Mouse (Mus musculus) kidney, embryonic 15.5 days (tissue): Measurements from ENCODE around the gene Wbp2. TPM values are rescaled to one million over a fixed set of nuclear protein-coding genes. Genes with fewer than 3 reads are reported as not detected.
"Not testable (repeated sequence)": the region's sequence is repeated elsewhere in the genome, so short reads cannot be mapped to it uniquely, and the experiment has no call there.

ENCODE experiments used
- ATAC-seq: fragments of 200-750 bp; cut with Nextera tagmentation; replicated peaks from 2 replicates; pipeline ENCODE4 v1.8.0; 2017; ENCODE audit warnings: moderate TSS enrichment; ENCODE audit not compliant: low FRiP score
- H3K27ac ChIP-seq: fragments of 300-500 bp; sonication (generic); 2 replicates; pipeline ENCODE4 v1.5.1; 2015; ENCODE audit warnings: mild to moderate bottlenecking, inconsistent platforms
- H3K27me3 ChIP-seq: fragments of 300-500 bp; sonication (generic); 2 replicates; pipeline ENCODE4 v1.6.1; 2015; ENCODE audit warnings: inconsistent platforms
- H3K36me3 ChIP-seq: fragments of 300-500 bp; sonication (generic); 2 replicates; pipeline ENCODE4 v1.6.1; 2015; ENCODE audit warnings: inconsistent platforms
- H3K4me1 ChIP-seq: fragments of 300-500 bp; sonication (generic); 2 replicates; pipeline ENCODE4 v1.6.1; 2015; ENCODE audit warnings: inconsistent platforms
- H3K4me2 ChIP-seq: fragments of 300-500 bp; sonication (generic); 2 replicates; pipeline ENCODE4 v1.6.1; 2015; ENCODE audit warnings: moderate library complexity, mild to moderate bottlenecking, inconsistent platforms
- H3K4me3 ChIP-seq: fragments of 300-500 bp; sonication (generic); replicated peaks from 2 replicates; pipeline ENCODE4 v1.5.1; 2015; ENCODE audit warnings: mild to moderate bottlenecking, inconsistent platforms
- H3K9ac ChIP-seq: fragments of 300-500 bp; sonication (generic); 2 replicates; pipeline ENCODE4 v1.6.1; 2015; ENCODE audit warnings: mild to moderate bottlenecking, inconsistent platforms
- H3K9me3 ChIP-seq: fragments of 300-500 bp; sonication (generic); replicated peaks from 2 replicates; pipeline ENCODE4 v1.6.1; 2016; ENCODE audit warnings: inconsistent platforms
- WGBS: fragments of 180-500 bp; shearing (Covaris S2); methylation state at CpG from one replicate; pipeline ENCODE4 v1.1.7; 2015; ENCODE audit warnings: mixed read lengths; 5-methylcytosine and 5-hydroxymethylcytosine counted together
- polyA plus RNA-seq: library from polyadenylated mRNA; unstranded; fragments of >200 nt; fragmentation: Nextera tagmentation; extraction: Ambion mirVana; gene quantifications from 2 replicates; pipeline ENCODE4 v1.2.1, GENCODE M21; 2015

The Wbp2 gene
- polyA plus RNA-seq, 1 experiment from 2014 or later, result 101 TPM

DNA sequence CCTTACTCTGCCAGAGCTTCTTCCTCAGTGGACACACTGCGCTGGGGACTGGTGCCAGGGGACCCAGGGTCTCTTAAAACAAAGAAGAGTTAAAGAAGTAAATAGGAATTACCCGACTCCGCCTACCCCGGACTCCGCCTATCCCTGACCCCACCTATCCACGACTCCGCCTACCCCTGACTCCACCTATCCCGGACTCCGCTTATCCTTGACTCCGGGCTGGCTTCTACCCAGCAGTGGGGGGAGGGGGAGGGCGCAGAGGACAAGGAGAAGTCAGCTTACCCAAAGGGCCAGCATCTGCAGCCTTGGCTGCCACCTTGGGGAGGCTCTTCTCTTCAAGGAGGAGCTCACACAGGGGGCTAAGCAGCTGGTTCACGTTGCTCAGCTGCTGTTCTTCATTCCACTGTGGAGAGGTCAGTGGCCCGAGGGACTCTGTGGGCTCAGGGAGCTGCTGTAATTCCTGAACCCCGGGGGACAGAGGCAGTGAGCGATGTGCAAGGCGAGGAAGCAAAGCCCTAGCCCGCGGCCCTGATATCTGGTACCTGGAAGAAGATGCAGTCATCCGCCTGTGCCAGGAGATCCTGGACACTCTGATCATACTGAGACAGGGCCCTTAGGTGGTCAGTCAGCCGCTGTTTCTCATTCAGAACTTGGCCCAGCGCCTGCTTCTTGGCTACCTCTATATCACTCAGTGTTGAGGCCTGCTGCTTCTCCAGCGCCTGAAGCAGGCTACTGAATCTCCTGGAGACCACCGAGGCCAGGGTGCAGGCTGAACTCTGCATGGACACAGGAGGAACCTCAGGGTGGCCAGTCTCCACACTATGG, 40.6 kb upstream of the Wbp2 start, which contains the start of gene Trim47:
Gene Trim47 (minus strand): TSS at position 55 of the 825 bp plus-strand sequence.
- ATAC-seq, result peak; percentile 49

DNA sequence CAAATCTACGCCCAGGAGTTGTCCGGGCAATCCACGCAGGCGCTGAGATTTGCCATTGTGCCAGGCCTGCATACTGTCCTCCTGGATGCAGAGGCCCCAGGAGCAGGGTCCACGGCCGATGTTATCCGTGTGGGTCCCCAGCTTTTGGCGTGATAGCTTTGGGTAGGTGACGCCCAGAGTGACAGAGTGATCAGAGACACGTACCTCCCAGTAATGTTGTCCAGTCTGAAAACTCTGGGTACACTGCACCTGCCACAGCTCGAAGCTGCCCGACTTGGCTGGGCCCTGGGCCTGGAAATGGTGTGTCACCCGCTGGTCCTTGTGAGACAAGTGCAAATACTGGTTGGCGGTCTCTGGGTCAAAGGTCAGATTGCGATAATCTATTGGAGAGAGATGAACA, 39.5 kb upstream of the Wbp2 start:
- no peak for ATAC-seq
- Histone ChIP-seq H3K4me3 (no peak overlapping the region), H3K9me3 (no peaks in the 10 kb centered on the region), H3K36me3 (peaks cover 25% of the 10 kb centered on the region), H3K4me2 (no peak overlapping the region), H3K27ac (no peak overlapping the region), H3K4me1 (peaks cover 42% of the 10 kb centered on the region), H3K27me3 (no peaks in the 10 kb centered on the region), H3K9ac (no peak overlapping the region)
- WGBS, result 93% methylated on average over 15 of the region's 15 CpGs

More for the DNA sequence above, 40.6 kb upstream of the Wbp2 start, which contains the start of gene Trim47:
- 31% methylated on average over 23 of the region's 23 CpGs for WGBS
- peak within 1 kb of the TSS; percentile 25 for H3K4me3 ChIP-seq
- peak within 1 kb of the TSS; percentile 27; the same call in 1 of the 2 replicates for H3K9ac ChIP-seq
- H3K4me1 ChIP-seq, result peaks cover 51% of the 10 kb centered on the region
- peak within 1 kb of the TSS; percentile 64 for H3K27ac ChIP-seq
- H3K9me3 ChIP-seq, result no peaks in the 10 kb centered on the region
- H3K36me3 ChIP-seq, result peaks cover 31% of the 10 kb centered on the region
- H3K27me3 ChIP-seq, result no peaks in the 10 kb centered on the region
- H3K4me2 ChIP-seq, result peak within 1 kb of the TSS; percentile 50

DNA sequence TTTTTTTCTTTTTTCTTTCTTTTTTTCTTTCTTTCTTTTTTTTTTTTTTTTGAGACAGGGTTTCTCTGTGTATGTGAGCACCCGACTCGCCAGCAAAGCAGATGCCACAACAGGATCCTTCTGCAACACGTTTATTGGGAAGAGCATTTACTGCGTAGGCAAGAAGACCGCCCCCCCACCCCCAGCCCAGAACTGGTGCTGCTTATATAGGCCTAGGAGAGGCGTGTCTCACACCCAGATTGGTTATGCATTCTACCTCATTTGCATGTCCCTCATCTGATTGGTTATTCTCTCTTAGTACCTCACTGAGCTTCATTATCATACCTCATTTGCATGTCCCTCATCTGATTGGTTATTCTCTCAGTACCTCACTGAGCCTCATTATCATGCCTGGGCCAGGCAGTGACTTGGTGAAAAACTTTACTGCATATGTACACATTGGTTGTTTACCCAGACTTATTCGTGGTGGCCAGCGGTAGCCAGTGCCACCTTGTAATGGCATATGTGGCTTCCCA, 35.0 kb upstream of the Wbp2 start:
- peaks cover 25% of the 10 kb centered on the region for H3K36me3 ChIP-seq
- not testable (repeated sequence) for H3K27me3 ChIP-seq, H3K9ac ChIP-seq, H3K4me1 ChIP-seq, H3K4me3 ChIP-seq, ATAC-seq, H3K27ac ChIP-seq, H3K9me3 ChIP-seq, H3K4me2 ChIP-seq
- WGBS, result 93% methylated on average over 8 of the region's 8 CpGs

DNA sequence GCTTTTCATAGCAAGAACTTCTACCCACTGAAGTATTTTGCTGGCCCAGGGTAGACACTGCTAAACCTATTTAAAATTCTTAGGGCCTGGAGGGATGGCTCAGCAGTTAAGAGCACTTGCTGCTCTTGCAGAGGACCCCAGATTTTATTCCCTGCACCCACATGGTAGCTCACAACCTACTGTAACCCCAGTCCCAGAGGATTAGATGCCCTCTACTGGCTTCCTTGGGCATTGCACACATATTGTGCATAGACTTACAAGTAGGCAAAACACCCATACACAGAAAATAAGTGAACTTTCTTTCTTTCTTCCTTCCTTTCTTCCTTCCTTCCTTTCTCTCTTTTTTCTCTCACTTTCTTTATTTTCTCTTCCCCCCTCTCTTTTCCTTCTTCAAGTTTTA, 31.0 kb upstream of the Wbp2 start:
- no peak for ATAC-seq

DNA sequence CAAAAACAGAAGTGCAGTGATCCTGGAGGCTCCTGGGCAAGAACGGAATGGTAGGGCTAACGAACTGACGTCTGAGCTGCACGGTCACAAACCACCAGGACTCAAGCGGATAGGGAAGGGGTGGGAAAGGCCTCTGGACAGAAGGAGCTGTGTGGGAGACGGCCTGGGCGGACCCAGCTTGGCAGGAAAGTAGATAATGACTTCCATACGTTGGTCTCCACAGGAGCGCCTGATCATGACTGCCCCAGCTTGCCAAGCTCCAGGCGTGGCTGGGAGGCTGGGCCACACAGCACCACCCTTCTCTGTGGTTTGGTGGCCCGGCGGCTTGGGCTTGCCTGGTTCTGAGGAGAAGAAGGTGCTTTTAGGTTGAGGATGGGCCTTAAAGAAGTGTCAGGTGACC, 30.4 kb upstream of the Wbp2 start:
- Histone ChIP-seq H3K27me3 (no peaks in the 10 kb centered on the region), H3K36me3 (peaks cover 4% of the 10 kb centered on the region), H3K9me3 (no peaks in the 10 kb centered on the region), H3K4me3 (no peak overlapping the region), H3K4me1 (no peaks in the 10 kb centered on the region), H3K27ac (no peak overlapping the region), H3K9ac (no peak overlapping the region), H3K4me2 (no peak overlapping the region)
- 61% methylated on average over 12 of the region's 12 CpGs for WGBS
- ATAC-seq, result no peak

More for the DNA sequence above, 31.0 kb upstream of the Wbp2 start:
- no peak overlapping the region for H3K9ac ChIP-seq
- no peak overlapping the region for H3K27ac ChIP-seq
- H3K9me3 ChIP-seq, result no peaks in the 10 kb centered on the region
- no peak overlapping the region for H3K4me3 ChIP-seq
- H3K4me2 ChIP-seq, result no peak overlapping the region
- H3K4me1 ChIP-seq, result no peaks in the 10 kb centered on the region
- H3K27me3 ChIP-seq, result no peaks in the 10 kb centered on the region
- peaks cover 9% of the 10 kb centered on the region for H3K36me3 ChIP-seq

DNA sequence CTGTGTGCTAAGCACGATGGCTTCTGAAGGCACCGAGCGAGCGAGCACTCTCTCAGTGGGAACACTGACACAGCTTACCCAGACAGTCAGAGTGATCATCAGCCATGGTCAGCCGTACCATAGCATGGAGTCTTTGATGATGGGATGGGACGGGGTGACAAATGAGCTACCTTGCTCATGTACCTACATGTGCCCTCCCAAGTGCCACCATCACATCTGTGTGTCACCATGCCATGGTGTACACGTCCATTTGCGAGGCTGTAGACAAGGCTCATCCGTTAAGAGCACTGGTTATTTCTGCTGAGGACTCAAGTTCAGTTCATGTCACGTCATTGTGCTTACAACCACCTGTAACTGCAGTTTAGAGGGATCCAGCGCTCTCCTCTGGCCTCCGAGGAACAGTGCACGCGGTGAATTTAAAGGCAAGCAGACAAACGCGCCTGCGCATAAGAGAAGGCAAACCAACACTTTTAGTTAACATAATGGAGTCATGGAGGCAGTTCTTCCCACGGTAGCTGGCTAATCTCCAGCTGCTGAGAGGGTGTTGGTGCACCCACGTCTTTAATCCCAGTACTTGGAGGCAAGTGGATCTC, 24.9 kb upstream of the Wbp2 start:
- Histone ChIP-seq H3K9me3 (no peaks in the 10 kb centered on the region), H3K9ac (no peak overlapping the region), H3K27ac (no peak overlapping the region), H3K4me1 (peaks cover 41% of the 10 kb centered on the region), H3K27me3 (peaks cover 49% of the 10 kb centered on the region), H3K4me2 (no peak overlapping the region), H3K36me3 (no peaks in the 10 kb centered on the region), H3K4me3 (no peak overlapping the region)
- no peak for ATAC-seq
- WGBS, result 89% methylated on average over 19 of the region's 19 CpGs

DNA sequence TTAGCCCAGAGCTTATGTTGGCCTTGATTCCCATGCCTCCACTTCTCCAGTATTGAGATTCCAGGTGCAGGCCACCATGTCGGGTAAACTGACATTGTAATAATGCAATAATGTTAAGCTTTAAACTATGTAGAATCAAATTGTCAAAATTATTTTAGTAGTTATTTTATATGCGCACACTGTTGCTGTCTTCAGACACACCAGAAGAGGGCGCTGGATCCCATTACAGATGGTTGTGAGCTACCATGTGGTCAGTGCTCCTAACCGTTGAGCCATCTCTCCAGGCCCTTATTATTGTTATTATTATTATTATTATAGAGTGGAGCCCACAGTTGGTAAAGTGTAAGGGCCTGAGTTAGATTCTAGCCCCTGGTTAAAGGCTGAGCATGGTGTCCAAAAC, 24.3 kb upstream of the Wbp2 start:
- 82% methylated on average over 4 of the region's 4 CpGs for WGBS

DNA sequence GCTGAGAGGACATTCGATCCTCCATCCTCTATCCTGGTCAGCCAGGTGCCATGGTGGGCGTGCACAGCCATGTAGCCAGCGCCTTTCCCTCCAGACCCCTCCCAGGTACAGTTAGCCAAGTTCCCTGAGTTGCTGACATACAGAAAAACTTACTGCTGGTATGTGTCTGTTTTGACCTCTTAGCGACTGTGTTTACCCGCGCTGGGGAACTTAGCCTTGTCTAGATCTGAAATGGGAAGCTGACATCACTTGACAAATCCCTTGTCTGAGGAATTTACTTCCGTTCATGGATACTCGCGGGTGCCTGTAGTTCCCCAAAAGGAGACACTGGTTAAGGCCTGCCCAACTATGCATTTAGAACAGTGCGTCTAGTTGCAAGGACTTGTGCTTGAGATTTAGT, 23.7 kb upstream of the Wbp2 start:
- peaks cover 53% of the 10 kb centered on the region for H3K4me1 ChIP-seq
- peak overlapping the region; percentile 56; the same call in 1 of the 2 replicates for H3K9ac ChIP-seq
- H3K9me3 ChIP-seq, result no peaks in the 10 kb centered on the region
- H3K27ac ChIP-seq, result peak overlapping the region; percentile 66
- ATAC-seq, result no peak
- peak overlapping the region; percentile 57 for H3K4me3 ChIP-seq
- no peaks in the 10 kb centered on the region for H3K36me3 ChIP-seq
- peak overlapping the region; percentile 64 for H3K4me2 ChIP-seq
- H3K27me3 ChIP-seq, result peaks cover 50% of the 10 kb centered on the region
- 22% methylated on average over 10 of the region's 10 CpGs for WGBS

More for the DNA sequence above, 24.3 kb upstream of the Wbp2 start:
- no peak overlapping the region for H3K27ac ChIP-seq
- ATAC-seq, result no peak
- no peak overlapping the region for H3K4me3 ChIP-seq
- no peak overlapping the region for H3K9ac ChIP-seq
- no peaks in the 10 kb centered on the region for H3K9me3 ChIP-seq
- peaks cover 48% of the 10 kb centered on the region for H3K4me1 ChIP-seq
- H3K4me2 ChIP-seq, result no peak overlapping the region
- H3K36me3 ChIP-seq, result no peaks in the 10 kb centered on the region
- peaks cover 50% of the 10 kb centered on the region for H3K27me3 ChIP-seq

DNA sequence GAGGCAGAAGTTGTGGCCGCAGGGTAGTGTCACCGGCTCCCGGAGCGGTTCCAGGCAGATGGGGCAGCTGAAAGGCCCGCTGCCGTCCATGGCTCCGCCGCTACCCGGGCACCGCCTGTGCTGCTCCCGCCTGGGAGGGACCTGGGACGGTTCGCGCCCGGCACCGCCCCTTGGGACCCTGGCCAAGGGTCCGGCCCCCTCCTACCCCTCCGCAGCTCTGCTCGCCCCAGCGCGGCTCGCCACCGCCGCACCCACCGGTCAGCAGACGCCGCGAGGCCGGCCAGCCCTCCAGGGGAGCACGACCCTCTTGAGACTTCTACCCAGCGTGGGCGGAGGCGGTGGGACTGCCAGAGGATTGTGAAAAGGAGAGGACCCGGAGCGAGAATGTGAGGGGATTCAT, 23.3 kb upstream of the Wbp2 start:
- peak overlapping the region; percentile 57 for H3K4me3 ChIP-seq
- peak overlapping the region; percentile 56 for H3K9ac ChIP-seq
- H3K36me3 ChIP-seq, result no peaks in the 10 kb centered on the region
- H3K27ac ChIP-seq, result peak overlapping the region; percentile 66
- peak; percentile 50 for ATAC-seq
- H3K27me3 ChIP-seq, result peaks cover 50% of the 10 kb centered on the region
- no peaks in the 10 kb centered on the region for H3K9me3 ChIP-seq
- under 1% methylated on average over 35 of the region's 35 CpGs for WGBS
- peaks cover 56% of the 10 kb centered on the region for H3K4me1 ChIP-seq
- peak overlapping the region; percentile 64 for H3K4me2 ChIP-seq

DNA sequence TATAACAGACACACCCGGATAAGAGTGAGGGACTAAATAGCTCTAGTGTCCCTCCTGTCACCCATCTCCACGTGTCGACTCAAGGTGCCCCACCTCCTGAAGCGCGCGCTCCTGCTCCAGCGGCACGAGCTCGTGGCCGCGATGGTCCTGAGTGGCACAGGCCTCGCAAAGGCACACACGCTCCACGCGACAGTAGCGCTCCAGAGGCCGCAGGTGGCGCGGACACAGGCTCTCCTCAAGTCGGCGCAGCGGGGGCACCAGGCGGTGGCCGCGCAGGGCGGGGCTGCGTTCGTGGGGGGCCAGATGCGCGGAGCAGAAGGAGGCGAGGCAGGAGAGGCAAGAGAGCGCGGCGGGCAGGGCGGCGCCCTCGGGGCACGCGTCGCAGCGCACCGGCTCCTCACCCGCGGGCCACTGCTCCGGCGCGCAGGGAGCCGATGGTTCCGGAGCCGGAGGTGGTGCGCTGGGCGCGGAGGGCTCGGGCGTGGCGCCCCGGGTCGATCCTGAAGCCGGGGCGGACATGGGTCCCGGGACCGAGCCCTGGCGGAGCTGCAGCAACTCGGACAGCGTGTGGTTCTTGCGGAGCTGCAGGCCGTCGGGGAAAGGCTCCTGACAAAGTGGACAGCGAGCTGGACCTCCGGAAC, 22.8 kb upstream of the Wbp2 start:
- peak overlapping the region; percentile 66 for H3K27ac ChIP-seq
- H3K4me3 ChIP-seq, result peak overlapping the region; percentile 57
- peak overlapping the region; percentile 64 for H3K4me2 ChIP-seq
- H3K9me3 ChIP-seq, result no peaks in the 10 kb centered on the region
- H3K27me3 ChIP-seq, result peaks cover 50% of the 10 kb centered on the region
- no peaks in the 10 kb centered on the region for H3K36me3 ChIP-seq
- under 1% methylated on average over 62 of the region's 70 CpGs for WGBS
- H3K9ac ChIP-seq, result peak overlapping the region; percentile 56
- ATAC-seq, result peak; percentile 28; the same call in 1 of the 2 replicates
- H3K4me1 ChIP-seq, result peaks cover 61% of the 10 kb centered on the region

DNA sequence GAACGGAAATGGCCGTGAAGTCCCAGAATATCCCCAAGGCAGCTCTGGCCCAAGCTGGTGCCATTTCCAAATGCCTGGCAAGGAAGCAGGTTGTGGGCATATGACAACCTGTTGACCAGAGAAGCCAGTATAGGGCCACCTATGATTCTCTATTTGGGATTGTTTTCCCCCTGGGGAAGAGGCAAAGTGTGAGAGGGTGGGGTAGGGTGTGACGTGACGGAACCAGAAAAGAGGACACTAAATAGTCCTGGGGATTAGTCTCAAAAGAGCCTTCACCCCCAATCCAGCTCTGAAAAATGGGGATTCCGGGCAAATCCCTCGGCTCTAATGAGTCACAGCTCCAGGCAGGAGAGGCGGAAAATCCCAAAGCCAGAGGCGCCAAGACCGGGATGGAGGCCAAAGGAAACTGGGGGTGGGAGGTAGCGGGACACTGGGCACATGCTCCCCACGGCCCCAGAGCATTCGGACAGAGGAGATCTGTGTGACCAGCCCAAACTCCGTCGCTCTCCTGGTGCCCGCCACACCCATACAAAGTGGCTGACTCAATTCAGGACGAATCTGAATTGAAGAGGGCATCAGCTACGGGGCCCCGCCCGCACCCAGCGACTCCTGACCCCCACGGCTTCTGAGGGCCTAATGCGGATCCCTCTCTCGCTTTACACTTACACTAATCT, 21.8 kb upstream of the Wbp2 start:
- H3K4me1 ChIP-seq, result peaks cover 71% of the 10 kb centered on the region
- peak overlapping the region; percentile 64 for H3K4me2 ChIP-seq
- peak overlapping the region; percentile 57 for H3K4me3 ChIP-seq
- 7% methylated on average over 23 of the region's 23 CpGs for WGBS
- H3K9me3 ChIP-seq, result no peaks in the 10 kb centered on the region
- ATAC-seq, result no peak
- H3K27ac ChIP-seq, result 0 out of 2 replicates have a peak overlapping the region, but pooled peaks have one; percentile 52
- no peaks in the 10 kb centered on the region for H3K36me3 ChIP-seq
- H3K27me3 ChIP-seq, result peaks cover 50% of the 10 kb centered on the region
- H3K9ac ChIP-seq, result peak overlapping the region; percentile 56; the same call in 1 of the 2 replicates
